Mouse (Mus musculus) A20 (cell line): Measurements from ENCODE around the gene Oasl1.
"Not testable (repeated sequence)": the region's sequence is repeated elsewhere in the genome, so short reads cannot be mapped to it uniquely, and the experiment has no call there.

Experiments
- DNase-seq: peaks from one replicate; pipeline ENCODE4 v3.0.0-alpha.2; 2011; ENCODE audit warnings: low read depth, low spot score

Oasl1 gene

GRCm38 (mm10) chr5:114922998-114923473 lies at the start of gene Oasl1:
TSS of gene Oasl1 (plus strand) at chr5:114923240.
- peak; percentile 71 for DNase-seq

DNA sequence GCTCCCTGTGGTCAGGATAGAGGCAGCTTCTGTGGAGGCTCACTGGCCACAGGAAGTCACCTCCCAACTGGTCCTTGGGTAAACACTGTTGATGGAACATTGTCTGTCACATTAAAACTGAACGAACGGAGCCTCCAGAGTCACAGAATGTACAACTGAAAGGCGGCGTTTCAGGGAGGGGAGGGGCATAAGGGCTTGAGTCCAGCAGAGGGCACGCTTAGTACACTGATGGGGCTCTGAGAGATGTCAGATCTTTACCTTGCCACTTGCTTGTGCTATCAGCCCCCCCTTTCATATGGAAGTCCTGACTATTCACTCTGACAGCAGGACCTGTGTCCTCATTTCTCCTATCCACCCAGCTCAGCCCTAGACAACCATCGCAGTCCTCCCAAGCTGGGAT lies 47.2 kb upstream of the Oasl1 start:
- peak; percentile 9 for DNase-seq

GRCm38 (mm10) chr5:114876331-114876730 lies 46.7 kb upstream of the Oasl1 start:
- DNase-seq, result no peak

DNA sequence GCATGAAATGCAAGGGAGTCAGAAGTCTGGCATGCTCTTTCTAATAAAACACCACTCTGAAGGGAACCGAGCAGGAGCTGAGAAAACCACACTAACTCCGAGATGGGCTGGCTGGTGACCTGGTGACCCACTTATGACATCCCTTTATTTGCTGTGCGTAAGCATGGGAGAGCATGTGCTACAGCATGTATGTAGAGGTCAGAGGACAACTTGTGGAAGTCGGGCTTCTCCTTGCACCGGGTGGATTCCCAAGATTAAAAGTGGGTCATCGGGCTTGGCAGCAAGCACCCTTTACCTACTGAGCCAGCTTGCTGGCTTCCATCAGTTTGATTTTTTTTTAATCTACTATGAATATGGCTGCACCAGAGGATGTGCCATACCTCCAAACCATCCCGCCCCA lies 45.6 kb upstream of the Oasl1 start:
- no peak for DNase-seq

DNA sequence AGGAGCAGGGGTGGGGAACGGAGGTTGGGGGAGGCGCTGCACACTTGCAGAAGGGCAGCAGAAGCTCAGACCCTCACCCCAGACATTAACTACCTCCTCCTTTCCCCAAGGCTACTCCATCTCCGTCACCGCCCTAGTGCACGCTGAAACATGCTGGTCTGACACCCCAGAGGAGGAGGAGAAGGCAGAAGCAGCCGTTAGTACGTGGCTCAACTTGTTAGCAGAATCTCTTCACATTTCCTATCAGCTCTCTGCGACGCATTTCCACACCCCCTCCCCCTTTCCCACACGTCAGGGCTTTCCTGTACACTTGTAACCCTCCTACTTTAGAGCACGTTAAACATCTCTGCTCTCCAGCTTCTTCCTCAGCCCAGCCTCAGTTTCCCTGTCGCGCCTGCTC lies 43.6 kb upstream of the Oasl1 start:
- DNase-seq, result no peak

GRCm38 (mm10) chr5:114882319-114882718 lies 40.7 kb upstream of the Oasl1 start:
- DNase-seq, result peak; percentile 50

- DNase-seq, result no peak
Observed at GRCm38 (mm10) chr5:114883022-114883421, 40.0 kb upstream of the Oasl1 start.

DNA sequence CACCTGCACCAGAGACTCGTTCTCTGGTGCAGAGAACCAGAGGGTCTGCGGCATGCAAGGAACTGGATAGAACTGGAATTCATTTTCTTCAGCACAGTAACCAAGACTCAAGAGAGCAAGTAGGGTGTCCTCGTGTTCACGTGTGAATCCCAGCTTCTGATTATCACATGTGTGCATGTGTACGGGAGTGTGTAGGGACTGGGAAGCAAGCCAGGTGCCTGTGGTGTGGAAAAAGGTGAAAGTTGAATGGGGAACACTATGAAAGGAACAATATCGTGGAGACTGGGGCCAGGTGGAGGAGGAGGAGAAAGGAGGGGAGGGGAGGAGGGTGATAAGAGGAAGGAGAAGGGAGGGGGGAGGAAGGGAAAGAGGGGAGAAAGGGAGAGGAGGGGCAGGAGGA lies 36.2 kb upstream of the Oasl1 start:
- DNase-seq, result no peak

DNA sequence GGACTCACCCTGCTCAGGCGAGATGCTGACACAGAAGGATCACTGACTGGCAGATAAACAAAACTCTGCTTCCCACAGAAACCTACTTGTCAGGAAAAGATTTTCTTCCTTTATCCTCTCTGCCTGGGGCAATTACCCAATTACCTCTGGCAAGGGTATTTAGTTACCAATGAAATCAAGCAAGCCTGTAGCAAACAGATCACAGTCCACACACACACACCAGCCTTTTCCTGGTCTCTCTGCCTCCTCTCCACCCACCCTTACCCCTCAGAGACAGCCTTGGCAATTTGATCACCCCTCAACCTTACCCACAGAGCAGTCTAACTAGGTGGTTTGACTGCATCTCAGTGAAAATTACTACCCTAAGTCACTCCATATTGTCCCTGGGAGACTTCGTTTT lies 34.0 kb upstream of the Oasl1 start:
- DNase-seq, result no peak

DNA sequence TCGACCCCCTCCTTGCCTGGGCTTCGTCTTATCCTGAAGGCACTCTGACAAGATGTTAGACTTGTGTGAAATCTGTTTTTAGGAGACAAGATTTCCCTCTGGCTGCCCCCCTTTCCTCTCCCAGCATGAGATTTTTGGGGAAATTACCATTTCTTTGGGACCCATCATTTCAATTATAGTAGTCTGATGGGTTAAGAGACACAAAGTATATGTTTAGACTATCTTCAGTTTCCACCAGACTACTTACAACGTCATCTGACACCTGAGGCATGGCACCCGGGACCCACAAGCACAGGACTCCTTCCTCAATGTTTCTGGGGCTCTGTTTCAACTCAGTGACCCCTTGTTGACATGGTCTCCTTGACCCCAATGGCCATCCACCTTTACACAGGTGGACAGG lies 27.5 kb upstream of the Oasl1 start:
- DNase-seq, result no peak

DNA sequence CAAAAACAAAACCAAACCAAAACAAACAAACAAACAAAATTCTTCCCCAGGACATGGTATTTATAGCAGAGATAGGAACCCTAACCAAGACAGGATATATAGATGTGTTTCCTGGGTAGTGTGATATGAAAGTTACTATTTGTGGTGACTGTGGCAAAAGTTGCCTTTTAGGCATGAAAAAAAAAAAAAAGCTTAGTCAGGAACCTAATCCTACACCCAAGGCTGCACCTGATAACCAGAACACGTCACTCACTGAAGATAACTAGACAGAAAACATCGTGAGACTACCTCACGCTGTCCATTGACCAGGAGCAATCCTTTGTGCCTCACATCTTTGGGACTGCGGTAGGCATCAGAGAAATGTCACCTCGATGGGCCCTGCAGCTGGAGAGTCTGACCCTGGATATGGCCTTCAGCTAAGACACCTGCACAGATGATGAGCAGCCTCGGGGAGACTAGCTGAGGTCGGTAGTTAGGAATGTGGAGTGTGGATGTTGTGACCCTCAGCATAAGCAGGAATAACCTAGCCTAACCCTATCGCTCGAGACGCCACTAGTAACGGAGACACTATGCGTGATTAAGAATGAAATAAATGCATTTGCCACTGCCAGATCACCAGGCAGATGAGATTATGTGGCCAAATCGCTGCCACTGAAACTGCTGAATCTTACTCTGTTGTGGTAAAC lies 26.2 kb upstream of the Oasl1 start, which contains the start of gene Oasl2:
Oasl2 (plus strand) TSS at position 249 of the 686 bp plus-strand sequence.
- DNase-seq, result no peak

GRCm38 (mm10) chr5:114897374-114897793 lies 25.7 kb upstream of the Oasl1 start:
- no peak for DNase-seq

DNA sequence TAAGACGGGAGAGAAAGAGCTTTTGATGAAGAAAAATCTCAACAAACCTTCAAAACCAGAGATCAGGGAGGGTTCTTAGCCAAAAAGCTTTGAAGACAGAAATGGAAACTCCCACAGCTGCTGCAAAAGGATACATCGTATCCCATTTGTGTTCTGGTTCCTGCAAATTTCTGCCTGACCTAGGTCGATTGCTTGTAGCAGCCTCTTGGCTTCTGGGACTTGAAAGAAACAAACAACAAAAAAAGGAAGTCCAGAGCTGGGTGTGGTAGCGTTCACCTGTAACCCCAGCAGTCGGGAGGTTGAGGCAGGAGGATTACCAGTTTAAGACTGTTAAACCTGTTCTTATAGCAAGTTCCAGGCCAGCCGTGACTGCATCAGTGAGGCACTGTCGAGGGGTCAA lies 24.2 kb upstream of the Oasl1 start:
- DNase-seq, result no peak

DNA sequence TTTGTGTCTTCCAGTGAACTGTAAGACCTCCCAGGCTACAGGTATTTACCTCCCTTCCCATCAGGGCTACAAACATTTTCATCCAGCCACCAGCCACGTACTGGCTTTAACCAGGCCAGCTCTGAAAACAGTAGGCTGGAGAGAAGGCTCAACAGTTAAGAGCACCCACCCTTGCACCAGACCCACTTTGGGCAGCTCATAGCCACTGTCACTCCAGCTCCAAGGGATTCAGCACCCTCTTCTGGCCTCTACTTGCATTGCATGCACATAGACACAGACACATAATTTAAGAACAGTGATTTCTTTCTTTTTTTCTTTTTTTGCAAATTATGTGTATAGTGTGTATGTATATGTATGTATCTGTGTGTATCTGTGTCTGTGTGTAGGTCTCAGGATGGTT lies 20.6 kb upstream of the Oasl1 start:
- DNase-seq, result peak; percentile 60

GRCm38 (mm10) chr5:114908598-114909305 lies 14.3 kb upstream of the Oasl1 start:
- DNase-seq, result no peak

GRCm38 (mm10) chr5:114913686-114914085 lies 9.4 kb upstream of the Oasl1 start:
- no peak for DNase-seq

DNA sequence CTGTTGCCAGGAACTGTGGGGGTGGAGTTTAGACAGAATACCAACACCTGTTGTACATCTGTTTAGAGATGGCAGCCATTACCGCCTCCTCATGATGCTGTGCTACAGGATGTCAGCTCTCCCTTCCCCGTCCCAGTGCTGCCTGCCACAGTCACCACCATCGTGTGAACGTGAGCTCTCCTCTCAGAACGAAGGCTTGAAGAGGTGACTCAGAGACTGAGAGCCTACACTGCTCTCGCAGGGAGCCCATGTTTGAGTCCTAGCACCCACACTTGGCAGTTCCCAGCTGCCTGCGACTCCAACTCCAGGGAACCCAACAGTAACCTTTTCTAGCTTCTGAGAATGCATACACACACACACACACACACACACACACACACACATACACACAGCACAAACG lies 8.2 kb upstream of the Oasl1 start:
- no peak for DNase-seq

- no peak for DNase-seq
Observed at GRCm38 (mm10) chr5:114915854-114916253, 7.2 kb upstream of the Oasl1 start.

GRCm38 (mm10) chr5:114916777-114917176 lies 6.3 kb upstream of the Oasl1 start:
- DNase-seq, result peak; percentile 70

- not testable (repeated sequence) for DNase-seq
Observed at GRCm38 (mm10) chr5:114917357-114917756, 5.7 kb upstream of the Oasl1 start.

GRCm38 (mm10) chr5:114921551-114922365 lies 1.3 kb upstream of the Oasl1 start:
- peak; percentile 90 for DNase-seq

- DNase-seq, result no peak
Observed at GRCm38 (mm10) chr5:114922366-114922731, 691 bp upstream of the Oasl1 start.
